Mouse (Mus musculus) MN1 (cell line): ENCODE data around the gene 2210408I21Rik.
"Not testable (repeated sequence)": the region's sequence is repeated elsewhere in the genome, so short reads cannot be mapped to it uniquely, and the experiment has no call there.

Experiments
- DNase-seq: peaks from one replicate; pipeline ENCODE4 v3.0.0-alpha.2; 2016; ENCODE audit warnings: low spot score

The 2210408I21Rik gene

GRCm38 (mm10) chr13:77134931-77135620, at the start of gene 2210408I21Rik, which contains the start of gene Slf1:
Gene 2210408I21Rik, plus strand, starts transcription at chr13:77135540.
Gene Slf1, minus strand, starts transcription at chr13:77135473.
- DNase-seq, result peak; percentile 81

DNA sequence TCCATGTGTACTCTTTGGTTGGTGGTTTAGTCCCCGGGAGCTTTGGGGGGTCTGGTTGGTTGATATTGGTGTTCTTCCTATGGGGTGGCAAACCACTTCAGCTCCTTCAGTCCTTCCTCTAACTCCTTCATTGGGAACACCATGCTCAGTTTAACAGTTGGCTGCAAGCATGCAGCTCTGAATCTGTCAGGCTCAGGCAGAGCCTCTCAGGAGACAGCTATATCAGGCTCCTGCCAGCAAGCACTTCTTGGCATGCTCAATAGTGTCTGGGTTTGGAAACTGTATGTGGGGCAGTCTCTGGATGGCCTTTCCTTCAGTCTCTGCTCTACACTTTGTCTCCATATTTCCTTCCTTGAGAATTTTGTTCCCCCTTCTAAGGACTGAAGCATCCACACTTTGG, 42.5 kb upstream of the 2210408I21Rik start:
- DNase-seq, result not testable (repeated sequence)

GRCm38 (mm10) chr13:77107734-77108133, 27.6 kb upstream of the 2210408I21Rik start:
- DNase-seq, result no peak

DNA sequence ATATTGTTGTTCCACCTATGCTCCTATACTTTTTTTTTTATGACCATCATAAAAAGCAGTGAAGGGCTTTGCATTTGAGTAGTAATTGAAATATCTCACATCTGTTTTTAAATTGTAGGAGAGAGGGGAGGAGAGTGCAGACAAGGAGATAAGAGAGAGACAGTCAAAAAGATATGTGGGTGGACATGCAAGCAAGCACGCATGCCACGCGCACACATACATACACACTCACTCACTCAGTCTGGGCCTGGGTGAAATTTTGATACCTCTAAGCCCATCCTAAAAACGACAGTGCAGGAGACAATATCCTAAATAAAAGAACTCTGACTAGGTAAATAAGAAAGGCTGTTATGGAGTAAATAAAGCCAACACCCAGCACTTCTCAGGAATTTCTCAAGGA, 16.6 kb upstream of the 2210408I21Rik start:
- DNase-seq, result no peak

DNA sequence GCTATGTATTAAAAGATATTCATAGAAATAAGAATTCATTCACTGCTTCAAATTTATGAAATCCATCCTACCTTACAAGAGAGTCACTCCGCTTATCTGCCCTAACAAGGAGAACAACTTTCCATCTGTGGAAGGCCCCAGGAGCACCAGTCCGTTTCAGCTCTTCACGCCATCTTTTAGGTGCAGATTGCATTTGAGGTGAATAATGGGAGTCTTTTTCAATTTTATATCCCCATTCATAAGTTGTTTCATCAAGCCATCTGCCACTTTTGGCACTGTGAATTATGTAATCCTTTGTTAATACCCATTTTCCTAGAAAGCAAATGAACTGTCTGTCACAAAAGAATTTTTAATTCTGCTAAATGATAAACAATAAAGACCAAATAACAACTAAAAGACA, 10.2 kb upstream of the 2210408I21Rik start:
- DNase-seq, result no peak

GRCm38 (mm10) chr13:77128240-77128639, 7.1 kb upstream of the 2210408I21Rik start:
- DNase-seq, result no peak

GRCm38 (mm10) chr13:77131132-77131531, 4.2 kb upstream of the 2210408I21Rik start:
- DNase-seq, result no peak

GRCm38 (mm10) chr13:77135621-77135981, 261 bp downstream of the 2210408I21Rik start:
- no peak for DNase-seq

DNA sequence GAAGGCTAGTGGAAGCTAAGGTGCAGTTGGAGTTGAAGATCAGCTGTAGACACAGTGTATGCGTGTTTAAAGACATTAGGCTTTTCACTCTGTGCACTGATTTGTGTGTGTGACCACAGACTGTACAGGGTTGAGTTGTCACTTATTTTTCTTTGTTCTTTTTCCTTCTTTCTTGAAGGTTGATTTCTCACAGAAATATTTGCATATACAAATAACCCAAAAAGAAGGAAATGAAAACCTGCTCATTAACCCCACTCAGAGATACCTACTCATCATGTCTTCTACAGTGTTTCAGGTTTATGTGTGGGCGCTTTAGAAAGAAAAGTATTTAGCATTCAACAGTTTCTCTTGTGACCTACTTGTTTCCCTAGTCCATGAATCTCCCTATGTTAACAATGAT, 5.5 kb downstream of the 2210408I21Rik start:
- no peak for DNase-seq

GRCm38 (mm10) chr13:77177931-77178330, 42.6 kb downstream of the 2210408I21Rik start:
- DNase-seq, result no peak

GRCm38 (mm10) chr13:77190606-77191005, 55.3 kb downstream of the 2210408I21Rik start:
- no peak for DNase-seq

DNA sequence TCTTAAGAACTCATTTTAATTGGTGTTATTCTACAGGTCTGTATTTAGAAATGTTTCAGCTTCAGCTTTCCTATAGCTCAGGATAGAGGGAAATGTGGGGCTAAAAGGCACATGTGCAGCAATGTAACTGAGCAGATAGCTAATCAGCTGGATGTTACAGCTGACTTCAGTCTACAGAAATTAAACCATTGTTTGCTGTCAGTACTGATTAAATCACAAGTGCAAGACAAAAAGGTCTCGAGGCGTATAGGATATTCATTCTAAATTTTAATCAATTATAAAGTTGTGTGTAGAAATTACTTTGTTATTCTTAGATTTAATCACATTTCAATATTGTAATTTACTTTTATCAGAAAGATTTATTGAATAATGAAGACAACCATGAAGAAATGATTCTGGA, 56.9 kb downstream of the 2210408I21Rik start:
- DNase-seq, result no peak

GRCm38 (mm10) chr13:77208764-77209418, 73.6 kb downstream of the 2210408I21Rik start:
- DNase-seq, result no peak

DNA sequence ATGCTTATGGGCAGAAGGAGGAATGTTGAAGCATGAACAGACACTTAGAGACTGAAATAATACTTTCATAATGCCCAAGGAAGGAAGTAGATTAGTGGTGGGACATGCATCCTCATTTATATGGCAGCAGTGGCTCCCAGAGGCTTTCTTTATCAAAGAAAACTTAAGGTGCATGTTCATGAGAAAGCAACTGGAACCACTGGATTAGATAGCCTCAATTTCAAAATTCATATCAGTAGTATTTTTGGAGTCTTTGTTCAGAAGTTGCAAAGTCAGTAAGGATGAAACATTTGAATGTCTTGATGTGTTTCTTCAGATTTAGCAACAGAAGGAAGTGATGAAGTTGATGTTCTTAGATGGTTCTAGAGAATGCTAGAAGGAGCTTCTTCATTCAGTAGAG, 77.9 kb downstream of the 2210408I21Rik start:
- DNase-seq, result no peak

GRCm38 (mm10) chr13:77215460-77215859, 80.1 kb downstream of the 2210408I21Rik start:
- no peak for DNase-seq

- DNase-seq, result no peak
Observed at GRCm38 (mm10) chr13:77217672-77218280, 82.4 kb downstream of the 2210408I21Rik start.

GRCm38 (mm10) chr13:77221072-77221471, 85.7 kb downstream of the 2210408I21Rik start:
- DNase-seq, result no peak

DNA sequence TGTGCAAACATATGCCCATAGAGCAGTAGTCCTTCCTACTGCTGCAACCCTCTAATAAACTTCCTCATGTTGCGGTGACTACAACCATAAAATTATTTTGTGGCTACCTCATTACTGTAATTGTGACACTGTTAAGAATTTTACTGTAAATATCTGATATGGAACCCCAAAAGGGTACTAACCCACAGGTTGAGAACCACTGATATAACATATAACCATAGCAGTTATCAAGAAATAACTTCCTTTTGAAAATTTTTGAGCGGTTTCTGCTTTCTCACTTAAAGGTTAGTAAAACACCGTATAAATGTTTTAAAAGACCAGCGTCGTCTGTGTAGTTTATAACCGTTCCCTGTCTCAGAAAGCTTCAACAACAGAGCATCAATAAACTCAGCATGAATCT, 121.2 kb downstream of the 2210408I21Rik start:
- no peak for DNase-seq

- DNase-seq, result no peak
Observed at GRCm38 (mm10) chr13:77262715-77263338, 127.5 kb downstream of the 2210408I21Rik start.

DNA sequence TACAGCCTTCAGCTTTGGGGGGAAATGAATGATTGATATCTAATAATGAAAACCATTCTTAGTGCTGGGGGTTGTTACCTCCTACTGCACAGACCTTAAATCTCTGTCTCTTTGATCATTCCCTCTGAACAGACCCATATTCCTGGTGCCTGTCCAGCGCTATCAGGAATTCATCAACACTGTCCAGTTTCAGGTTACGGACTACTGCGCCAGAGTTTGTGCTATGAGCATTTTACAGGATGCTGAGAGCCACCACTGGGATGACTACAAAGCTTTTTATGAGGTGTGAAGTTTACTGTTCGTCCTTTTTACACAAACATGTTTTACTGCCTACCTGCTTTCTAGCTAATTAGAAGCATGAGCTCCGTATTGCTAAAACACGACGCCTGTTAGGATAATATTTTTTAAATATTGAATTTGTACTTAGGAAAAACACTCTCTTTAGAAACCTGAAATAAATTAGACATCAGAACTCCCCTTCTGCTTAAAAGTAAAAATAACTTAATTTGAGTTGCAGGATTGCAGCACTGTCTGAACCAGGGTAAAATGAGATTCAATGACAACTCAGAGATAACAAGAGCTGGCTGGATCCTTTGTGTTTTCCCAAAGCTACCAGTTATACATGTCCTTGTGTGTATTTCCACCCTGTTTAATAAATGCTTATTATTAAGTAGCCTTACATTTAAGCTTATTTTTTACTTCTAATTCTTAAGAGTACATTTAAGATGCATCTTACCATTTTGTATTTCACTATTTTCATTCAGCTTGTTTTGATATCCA, 128.2 kb downstream of the 2210408I21Rik start:
- no peak for DNase-seq

DNA sequence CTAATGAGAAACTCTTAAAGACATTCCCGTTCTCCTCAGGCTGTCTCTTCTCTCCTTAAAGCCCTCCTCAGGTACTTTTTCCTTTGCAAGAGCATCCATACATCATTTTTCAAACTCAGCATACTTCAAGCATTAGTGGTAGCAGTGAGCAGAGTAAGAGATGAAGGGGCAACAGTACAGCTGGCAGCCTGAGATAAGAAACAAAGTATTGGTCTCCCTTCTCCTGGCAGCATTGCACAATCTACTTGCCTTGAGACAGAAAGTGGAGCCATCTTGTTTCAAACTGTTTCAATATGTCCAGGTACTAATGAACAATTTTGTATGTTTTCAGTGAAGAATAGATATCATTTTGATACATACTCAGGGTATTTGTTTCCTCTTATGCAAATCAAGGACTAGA, 129.1 kb downstream of the 2210408I21Rik start:
- no peak for DNase-seq

- no peak for DNase-seq
Observed at GRCm38 (mm10) chr13:77275172-77275747, 139.9 kb downstream of the 2210408I21Rik start.
